ENCODE assay signal across 3 mouse cellular contexts in the genomic region with DNA sequence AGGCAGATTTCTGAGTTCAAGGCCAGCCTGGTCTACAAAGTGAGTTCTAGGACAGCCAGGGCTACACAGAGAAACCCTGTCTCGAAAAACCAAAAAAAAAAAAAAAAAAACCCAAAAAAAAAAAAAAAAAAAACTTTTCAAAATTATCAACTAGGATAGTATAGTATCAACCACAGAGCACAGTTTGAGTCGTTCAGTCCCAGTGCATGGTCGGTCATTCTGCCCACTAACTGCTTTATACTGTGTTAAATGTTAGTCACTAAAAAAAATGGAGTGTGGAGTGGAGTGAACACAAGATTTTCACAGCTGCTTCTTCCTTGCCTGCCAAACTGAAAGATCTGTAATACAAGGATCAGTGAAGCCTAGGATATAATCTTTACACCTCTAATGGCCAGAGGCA.
A peak's percentile ranks its signal among the peaks of the same experiment; 100 is the strongest.
TF ChIP-seq lines count a peak whose summit lies in the region.

No protein-coding gene starts in this region.

TF ChIP-seq in CH12.LX, 34 proteins besides CTCF, POLR2A, EP300 and RAD21:
- peak; percentile 37 for TF ChIP-seq ZNF384 (IDR thresholded peaks at IDR 0.05; ENCODE audit: low read depth, low read length)

TF ChIP-seq in ES-E14, 5 proteins besides CTCF, POLR2A, EP300 and RAD21:
- TF ChIP-seq ZNF384 (IDR thresholded peaks at IDR 0.05; ENCODE audit: low read depth, low read length): peak; percentile 65; the same call in 1 of the 2 replicates

TF ChIP-seq in MEL, 35 proteins besides CTCF, POLR2A, EP300 and RAD21:
- peak; percentile 51 for TF ChIP-seq ZNF384 (IDR thresholded peaks at IDR 0.05; ENCODE audit: low read depth, low read length)
